Comparison of ENCODE assay signal across 28 mouse cellular contexts in genomic region chr11:108952343-108952742, GRCm38 (mm10).
"Had no signal": no experiment of that assay in that cellular context is flagged by ENCODE, and none has a peak within 500 bp of the region (broad histone marks: within the 10 kb centered on the region; RNA-seq: fewer than 3 reads in every experiment).

No protein-coding gene starts in this region.

- H3K4me2 ChIP-seq: heart, embryonic 11.5 days; heart, embryonic 13.5 days; heart, embryonic 15.5 days; hindbrain, embryonic 14.5 days; intestine, embryonic 15.5 days; kidney, embryonic 15.5 days; limb, embryonic 12.5 days; liver, embryonic 11.5 days; liver, embryonic 13.5 days; liver, embryonic 15.5 days had no signal

- H3K27ac ChIP-seq: heart, adult 2 months; heart, embryonic 13.5 days; heart, embryonic 15.5 days; hindbrain, embryonic 14.5 days; intestine, embryonic 15.5 days; kidney, embryonic 15.5 days; kidney, postnatal 0 days; limb, embryonic 10.5 days; limb, embryonic 12.5 days; liver, embryonic 13.5 days; liver, embryonic 15.5 days had no signal

- ATAC-seq: hindbrain, embryonic 16.5 days; inflammation-experienced regulatory T-cells, adult 6 months; intestine, embryonic 15.5 days; intestine, postnatal 0 days had no signal

- DNase-seq: gastrocnemius, postnatal 14 days; gastrocnemius, postnatal 36 days; heart, adult 11 months; heart, adult 2 months; heart, postnatal 10 days; heart, postnatal 36 days; kidney, adult 2 months; kidney, adult 9 months; kidney, postnatal 14 days; kidney, postnatal 36 days; layer of hippocampus, adult 9-11 months; layer of hippocampus, postnatal 36 days; liver; liver, embryonic 13.5 days had no signal

- H3K9ac ChIP-seq: heart, embryonic 13.5 days; heart, embryonic 15.5 days; hindbrain, embryonic 14.5 days; intestine, embryonic 15.5 days; kidney, embryonic 15.5 days; limb, embryonic 12.5 days; liver, embryonic 13.5 days; liver, embryonic 15.5 days had no signal

- H3K27me3 ChIP-seq: heart, embryonic 13.5 days; heart, embryonic 15.5 days; intestine, embryonic 15.5 days; kidney, embryonic 15.5 days; limb, embryonic 12.5 days; liver, embryonic 13.5 days; liver, embryonic 15.5 days had no signal

- H3K4me1 ChIP-seq: intestine, embryonic 15.5 days; kidney, embryonic 15.5 days; liver, embryonic 13.5 days; liver, embryonic 15.5 days had no signal

- H3K36me3 ChIP-seq: heart, embryonic 15.5 days; liver, embryonic 13.5 days; liver, embryonic 15.5 days had no signal

- H3K4me3 ChIP-seq: heart, adult 2 months; heart, embryonic 13.5 days; heart, embryonic 15.5 days; intestine, embryonic 15.5 days; kidney, embryonic 15.5 days; limb, embryonic 10.5 days; limb, embryonic 12.5 days; liver, embryonic 13.5 days; liver, embryonic 15.5 days had no signal

- H3K9me3 ChIP-seq: heart, embryonic 13.5 days; heart, embryonic 15.5 days; intestine, embryonic 15.5 days; kidney, embryonic 15.5 days; limb, embryonic 10.5 days; liver, embryonic 13.5 days; liver, embryonic 15.5 days had no signal
